Comparison of ENCODE assay signal across 18 mouse cellular contexts in genomic region chr14:110623716-110624115, GRCm38 (mm10).
DNase-seq lines count a peak whose midpoint lies in the region; ATAC-seq and TF ChIP-seq lines count a peak whose summit lies in the region.
"Had no signal": no experiment of that assay in that cellular context is flagged by ENCODE, and none has a peak within 500 bp of the region (broad histone marks: within the 10 kb centered on the region; RNA-seq: fewer than 3 reads in every experiment).

No protein-coding gene starts in this region.

- no peak overlapping the region for H3K4me2 ChIP-seq in kidney, postnatal 0 days (ENCODE audit: low read length)
- no peak overlapping the region for H3K4me2 ChIP-seq in kidney, embryonic 14.5 days (replicated peaks; ENCODE audit: low read depth, low read length)
- H3K4me2 ChIP-seq: embryonic facial prominence, embryonic 13.5 days; hindbrain, embryonic 15.5 days; liver, embryonic 11.5 days; midbrain, embryonic 15.5 days had no signal

- peak; percentile 3 for DNase-seq in gastrocnemius, adult 18-20 months (ENCODE audit: low spot score)
- no peak for DNase-seq in gastrocnemius, adult 8-10 months (ENCODE audit: low spot score in 2 of 2)
- DNase-seq in kidney, postnatal 0 days (ENCODE audit: low spot score): peak; percentile 10
- peak; percentile 81 for DNase-seq in Muller cell, postnatal 12 days (ENCODE audit: inconsistent ontology term)
- peak; percentile 4 for DNase-seq in fibroblast of lung, adult 2 months (ENCODE audit: low read depth)
- DNase-seq in spleen, postnatal 10 days (ENCODE audit: low spot score in 2 of 2): no peak
- DNase-seq in spleen, adult 12 weeks (ENCODE audit: low spot score): no peak
- DNase-seq: adrenal gland, adult 2 months; cerebellum, adult 2 months; kidney, adult 11 months; kidney, postnatal 36 days; right cerebral cortex, postnatal 14 days had no signal

- H3K27me3 ChIP-seq in kidney, postnatal 0 days (ENCODE audit: insufficient read depth, low read length): no peaks in the 10 kb centered on the region
- no peaks in the 10 kb centered on the region for H3K27me3 ChIP-seq in kidney, embryonic 14.5 days (ENCODE audit: control insufficient read depth, insufficient read depth, low read length)
- H3K27me3 ChIP-seq: embryonic facial prominence, embryonic 13.5 days; hindbrain, embryonic 15.5 days; midbrain, embryonic 15.5 days had no signal

- TF ChIP-seq CTCF in kidney, postnatal 0 days (IDR thresholded peaks at IDR 0.05; ENCODE audit: low read depth): no peak

- H3K4me1 ChIP-seq in kidney, postnatal 0 days (replicated peaks; ENCODE audit: insufficient read depth, low read length): no peaks in the 10 kb centered on the region
- H3K4me1 ChIP-seq in kidney, embryonic 14.5 days (ENCODE audit: control insufficient read depth, insufficient read depth, low read length): no peaks in the 10 kb centered on the region
- H3K4me1 ChIP-seq: embryonic facial prominence, embryonic 13.5 days; hindbrain, embryonic 15.5 days; midbrain, embryonic 15.5 days had no signal

- no peaks in the 10 kb centered on the region for H3K36me3 ChIP-seq in kidney, postnatal 0 days (ENCODE audit: insufficient read depth, low read length)
- no peaks in the 10 kb centered on the region for H3K36me3 ChIP-seq in kidney, embryonic 14.5 days (ENCODE audit: control insufficient read depth, insufficient read depth, low read length)
- H3K36me3 ChIP-seq: embryonic facial prominence, embryonic 13.5 days; hindbrain, embryonic 15.5 days; midbrain, embryonic 15.5 days had no signal

- no peak overlapping the region for H3K27ac ChIP-seq in kidney, postnatal 0 days
- H3K27ac ChIP-seq in kidney, embryonic 14.5 days (ENCODE audit: low read depth, low read length): no peak overlapping the region
- H3K27ac ChIP-seq: embryonic facial prominence, embryonic 13.5 days; hindbrain, embryonic 15.5 days; macrophage; midbrain, embryonic 15.5 days had no signal

- no peak overlapping the region for H3K9ac ChIP-seq in kidney, postnatal 0 days (ENCODE audit: low read depth, low read length)
- no peak overlapping the region for H3K9ac ChIP-seq in kidney, embryonic 14.5 days (ENCODE audit: low read depth, low read length)
- H3K9ac ChIP-seq: embryonic facial prominence, embryonic 13.5 days; hindbrain, embryonic 15.5 days; midbrain, embryonic 15.5 days had no signal

- 53% methylated on average over 2 of the region's 2 CpGs for WGBS in kidney, postnatal 0 days
- WGBS in kidney, embryonic 14.5 days: 69% methylated on average over 2 of the region's 2 CpGs

- no peak overlapping the region for H3K4me3 ChIP-seq in kidney, postnatal 0 days (replicated peaks; ENCODE audit: low read depth, low read length)
- no peak overlapping the region for H3K4me3 ChIP-seq in kidney, embryonic 14.5 days (ENCODE audit: low read length)
- H3K4me3 ChIP-seq: embryonic facial prominence, embryonic 13.5 days; hindbrain, embryonic 15.5 days; midbrain, embryonic 15.5 days had no signal

- no peaks in the 10 kb centered on the region for H3K9me3 ChIP-seq in kidney, postnatal 0 days (replicated peaks; ENCODE audit: low read length)
- H3K9me3 ChIP-seq in kidney, embryonic 14.5 days (ENCODE audit: control insufficient read depth, low read length): no peaks in the 10 kb centered on the region
- H3K9me3 ChIP-seq: embryonic facial prominence, embryonic 13.5 days; hindbrain, embryonic 15.5 days; midbrain, embryonic 15.5 days had no signal

- ATAC-seq in kidney, postnatal 0 days (replicated peaks; ENCODE audit: low FRiP score, low read depth): no peak
- no peak for ATAC-seq in kidney, embryonic 14.5 days (ENCODE audit: low FRiP score, low TSS enrichment)
- ATAC-seq: midbrain, embryonic 15.5 days had no signal

Comparison
In these comparisons a context has a peak if more than half of its experiments do, and no peak if none do; other contexts are left out.
1. DNase-seq: peak in gastrocnemius, adult 18-20 months (single experiment), kidney, postnatal 0 days (single experiment), Muller cell, postnatal 12 days (single experiment) and fibroblast of lung, adult 2 months (single experiment); none in gastrocnemius, adult 8-10 months (0 of 2), spleen, postnatal 10 days (0 of 2) and spleen, adult 12 weeks (single experiment).